ENCODE assay signal across 16 mouse cellular contexts in the genomic region with DNA sequence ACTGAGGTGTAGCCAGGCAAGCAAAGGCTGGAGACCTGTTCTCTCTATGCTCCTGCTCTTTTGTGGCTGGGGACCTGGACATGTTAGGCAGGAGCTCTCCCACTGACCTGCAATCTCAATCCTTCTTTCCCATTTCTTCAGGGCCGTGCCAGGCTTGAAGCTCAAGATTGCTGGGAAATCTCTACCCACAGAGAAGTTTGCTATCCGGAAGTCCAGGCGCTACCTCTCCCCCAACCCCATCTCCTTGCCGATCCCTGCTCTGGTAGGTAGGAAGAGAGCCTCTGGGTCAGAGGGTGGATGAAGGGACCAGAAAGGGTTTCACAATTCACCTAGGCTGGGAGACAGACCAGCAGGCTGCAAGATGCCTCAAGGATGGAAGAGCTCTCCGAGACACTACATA. TPM values are rescaled to one million over a fixed set of nuclear protein-coding genes. Genes with fewer than 3 reads are reported as not detected.
A peak's percentile ranks its signal among the peaks of the same experiment; 100 is the strongest.
DNase-seq lines count a peak whose midpoint lies in the region; ATAC-seq and TF ChIP-seq lines count a peak whose summit lies in the region.
"Had no signal": no experiment of that assay in that cellular context is flagged by ENCODE, and none has a peak within 500 bp of the region (broad histone marks: within the 10 kb centered on the region; RNA-seq: fewer than 3 reads in every experiment).

No protein-coding gene starts in this region.

- H3K36me3 ChIP-seq in embryonic facial prominence, embryonic 12.5 days, result 0 out of 2 replicates have a peak, but pooled peaks cover 4% of the 10 kb centered on the region
- H3K36me3 ChIP-seq in embryonic facial prominence, embryonic 10.5 days (replicated peaks), result peaks cover 18% of the 10 kb centered on the region
- no peaks in the 10 kb centered on the region for H3K36me3 ChIP-seq in liver, embryonic 11.5 days (ENCODE audit: control insufficient read depth, insufficient read depth, low read length)
- peaks cover 24% of the 10 kb centered on the region; the same call in 1 of the 2 replicates for H3K36me3 ChIP-seq in limb, embryonic 12.5 days
- H3K36me3 ChIP-seq in liver, postnatal 0 days (replicated peaks; ENCODE audit: insufficient read depth, low read length), result peaks cover 11% of the 10 kb centered on the region
- H3K36me3 ChIP-seq in kidney, embryonic 16.5 days (ENCODE audit: insufficient read depth, low read length), result no peaks in the 10 kb centered on the region
- H3K36me3 ChIP-seq: hindbrain, embryonic 15.5 days; midbrain, embryonic 15.5 days had no signal

- H3K27me3 ChIP-seq in embryonic facial prominence, embryonic 12.5 days, result no peaks in the 10 kb centered on the region
- H3K27me3 ChIP-seq in embryonic facial prominence, embryonic 10.5 days (replicated peaks; ENCODE audit: low read depth, poor library complexity, severe bottlenecking), result no peaks in the 10 kb centered on the region
- H3K27me3 ChIP-seq in liver, embryonic 11.5 days (replicated peaks; ENCODE audit: control insufficient read depth, insufficient read depth, low read length), result no peaks in the 10 kb centered on the region
- H3K27me3 ChIP-seq in limb, embryonic 12.5 days, result no peaks in the 10 kb centered on the region
- no peaks in the 10 kb centered on the region for H3K27me3 ChIP-seq in liver, postnatal 0 days (ENCODE audit: insufficient read depth, low read length)
- no peaks in the 10 kb centered on the region for H3K27me3 ChIP-seq in kidney, embryonic 16.5 days (ENCODE audit: insufficient read depth, low read length)
- H3K27me3 ChIP-seq: hindbrain, embryonic 15.5 days; midbrain, embryonic 15.5 days had no signal

- H3K27ac ChIP-seq in embryonic facial prominence, embryonic 12.5 days, result peak overlapping the region; percentile 57
- no peak overlapping the region for H3K27ac ChIP-seq in embryonic facial prominence, embryonic 10.5 days (replicated peaks)
- H3K27ac ChIP-seq in liver, embryonic 11.5 days (ENCODE audit: low read depth, low read length), result peak overlapping the region; percentile 82
- peak overlapping the region; percentile 17; the same call in 1 of the 2 replicates for H3K27ac ChIP-seq in limb, embryonic 12.5 days
- peak overlapping the region; percentile 92 for H3K27ac ChIP-seq in liver, postnatal 0 days (ENCODE audit: low read depth)
- no peak overlapping the region for H3K27ac ChIP-seq in kidney, embryonic 16.5 days (ENCODE audit: low read length)
- H3K27ac ChIP-seq: forebrain, embryonic 10.5 days; hindbrain, embryonic 15.5 days; midbrain, embryonic 15.5 days had no signal

- no peaks in the 10 kb centered on the region for H3K4me1 ChIP-seq in embryonic facial prominence, embryonic 12.5 days
- H3K4me1 ChIP-seq in embryonic facial prominence, embryonic 10.5 days, result peaks cover 13% of the 10 kb centered on the region; the same call in 1 of the 2 replicates
- peaks cover 54% of the 10 kb centered on the region for H3K4me1 ChIP-seq in liver, embryonic 11.5 days (replicated peaks; ENCODE audit: control insufficient read depth, insufficient read depth, low read length)
- peaks cover 8% of the 10 kb centered on the region for H3K4me1 ChIP-seq in limb, embryonic 12.5 days (replicated peaks)
- H3K4me1 ChIP-seq in liver, postnatal 0 days (ENCODE audit: insufficient read depth), result peaks cover 57% of the 10 kb centered on the region
- peaks cover 4% of the 10 kb centered on the region; the same call in 1 of the 2 replicates for H3K4me1 ChIP-seq in kidney, embryonic 16.5 days (ENCODE audit: insufficient read depth, low read length)

- no peak for TF ChIP-seq CTCF in liver, postnatal 0 days (IDR thresholded peaks at IDR 0.05; ENCODE audit: low read depth)

- H3K4me3 ChIP-seq in embryonic facial prominence, embryonic 12.5 days, result no peak overlapping the region
- H3K4me3 ChIP-seq in embryonic facial prominence, embryonic 10.5 days, result no peak overlapping the region
- no peak overlapping the region for H3K4me3 ChIP-seq in liver, embryonic 11.5 days (ENCODE audit: low read depth, low read length)
- H3K4me3 ChIP-seq in limb, embryonic 12.5 days (replicated peaks), result no peak overlapping the region
- H3K4me3 ChIP-seq in liver, postnatal 0 days (ENCODE audit: low read depth, low read length), result no peak overlapping the region; the same call in 1 of the 2 replicates
- H3K4me3 ChIP-seq in kidney, embryonic 16.5 days (ENCODE audit: low read length), result no peak overlapping the region
- H3K4me3 ChIP-seq: forebrain, embryonic 10.5 days; hindbrain, embryonic 15.5 days; midbrain, embryonic 15.5 days had no signal

- no peak for TF ChIP-seq EP300 in liver, postnatal 0 days (IDR thresholded peaks at IDR 0.05; ENCODE audit: low read depth)

- no peaks in the 10 kb centered on the region for H3K9me3 ChIP-seq in embryonic facial prominence, embryonic 12.5 days
- H3K9me3 ChIP-seq in embryonic facial prominence, embryonic 10.5 days, result no peaks in the 10 kb centered on the region
- H3K9me3 ChIP-seq in liver, embryonic 11.5 days (ENCODE audit: control insufficient read depth, low read length), result no peaks in the 10 kb centered on the region
- no peaks in the 10 kb centered on the region for H3K9me3 ChIP-seq in limb, embryonic 12.5 days
- no peaks in the 10 kb centered on the region for H3K9me3 ChIP-seq in liver, postnatal 0 days (ENCODE audit: low read length)
- H3K9me3 ChIP-seq in kidney, embryonic 16.5 days (ENCODE audit: low read length), result no peaks in the 10 kb centered on the region
- H3K9me3 ChIP-seq: forebrain, embryonic 10.5 days; hindbrain, embryonic 15.5 days; midbrain, embryonic 15.5 days had no signal

- DNase-seq in embryonic facial prominence, embryonic 10.5 days (ENCODE audit: low spot score), result no peak
- DNase-seq in liver, embryonic 11.5 days (ENCODE audit: low spot score), result no peak
- no peak for DNase-seq in liver
- DNase-seq in liver, postnatal 0 days, result no peak
- no peak for DNase-seq in frontal cortex, postnatal 14 days (ENCODE audit: low spot score in 2 of 2)
- DNase-seq: adrenal gland, postnatal 36 days; cerebellum, adult 9-11 months; kidney, adult 18-20 months; layer of hippocampus, postnatal 36 days; lung, postnatal 4 days had no signal

- H3K4me2 ChIP-seq in embryonic facial prominence, embryonic 12.5 days (replicated peaks), result no peak overlapping the region
- H3K4me2 ChIP-seq in liver, embryonic 11.5 days, result 0 out of 2 replicates have a peak overlapping the region, but pooled peaks have one; percentile 14
- no peak overlapping the region for H3K4me2 ChIP-seq in limb, embryonic 12.5 days
- H3K4me2 ChIP-seq in liver, postnatal 0 days (ENCODE audit: low read depth, low read length), result peak overlapping the region; percentile 50
- no peak overlapping the region for H3K4me2 ChIP-seq in kidney, embryonic 16.5 days (replicated peaks; ENCODE audit: low read depth, low read length)
- H3K4me2 ChIP-seq: hindbrain, embryonic 15.5 days; midbrain, embryonic 15.5 days had no signal

- ATAC-seq in embryonic facial prominence, embryonic 12.5 days (ENCODE audit: insufficient number of reproducible peaks, insufficient read depth, low FRiP score, low TSS enrichment), result no peak
- no peak for ATAC-seq in liver, embryonic 11.5 days (replicated peaks; ENCODE audit: low FRiP score)
- no peak for ATAC-seq in limb, embryonic 12.5 days (ENCODE audit: insufficient number of reproducible peaks, insufficient read depth, low FRiP score, low TSS enrichment, low read depth)
- no peak for ATAC-seq in liver, postnatal 0 days
- ATAC-seq in kidney, embryonic 16.5 days (ENCODE audit: low FRiP score, low TSS enrichment), result no peak
- ATAC-seq: midbrain, embryonic 15.5 days had no signal

- no peak overlapping the region for H3K9ac ChIP-seq in embryonic facial prominence, embryonic 12.5 days
- peak overlapping the region; percentile 6; the same call in 1 of the 2 replicates for H3K9ac ChIP-seq in liver, embryonic 11.5 days (ENCODE audit: low read depth, low read length)
- H3K9ac ChIP-seq in limb, embryonic 12.5 days (replicated peaks), result no peak overlapping the region
- peak overlapping the region; percentile 55 for H3K9ac ChIP-seq in liver, postnatal 0 days (replicated peaks)
- H3K9ac ChIP-seq in kidney, embryonic 16.5 days (replicated peaks; ENCODE audit: low read length), result no peak overlapping the region
- H3K9ac ChIP-seq: hindbrain, embryonic 15.5 days; midbrain, embryonic 15.5 days had no signal

- WGBS in embryonic facial prominence, embryonic 12.5 days, result 93% methylated on average over 5 of the region's 5 CpGs
- WGBS in embryonic facial prominence, embryonic 10.5 days, result 96% methylated on average over 5 of the region's 5 CpGs
- 90% methylated on average over 5 of the region's 5 CpGs for WGBS in liver, embryonic 11.5 days
- WGBS in limb, embryonic 12.5 days, result 90% methylated on average over 5 of the region's 5 CpGs
- 87% methylated on average over 5 of the region's 5 CpGs for WGBS in liver, postnatal 0 days (ENCODE audit: insufficient replicate concordance)
- WGBS in kidney, embryonic 16.5 days, result 94% methylated on average over 5 of the region's 5 CpGs

RNA-seq across cellular contexts. Expression of gene Ttc39a, which starts 34.0 kb away (rescaled TPM):
- polyA plus RNA-seq in embryonic facial prominence, embryonic 12.5 days (2016; fragmentation: Nextera tagmentation; extraction: Ambion mirVana), result 3.6 and 4.2 TPM in 2 replicates
- polyA plus RNA-seq in embryonic facial prominence, embryonic 10.5 days (2016; fragmentation: Nextera tagmentation; extraction: Ambion mirVana), result 4.7 and 5.3 TPM in 2 replicates
- 10.9 and 12.0 TPM in 2 replicates for polyA plus RNA-seq in liver, embryonic 11.5 days (2014; fragmentation: Nextera tagmentation; extraction: Ambion mirVana)
- polyA plus RNA-seq in limb, embryonic 12.5 days (2016; fragmentation: Nextera tagmentation; extraction: Ambion mirVana), result 5.6 and 6.0 TPM in 2 replicates
- polyA plus RNA-seq in liver, postnatal 0 days (2015; fragmentation: Nextera tagmentation; extraction: Ambion mirVana), result 5.0 and 5.4 TPM in 2 replicates
- polyA plus RNA-seq in kidney, embryonic 16.5 days (2015; fragmentation: Nextera tagmentation; extraction: Ambion mirVana), result 4.8 and 6.0 TPM in 2 replicates

RNA-seq across cellular contexts. Expression of gene Rnf11, which starts 44.1 kb away (rescaled TPM):
- 50.0 and 52.4 TPM in 2 replicates for polyA plus RNA-seq in embryonic facial prominence, embryonic 12.5 days (2016; fragmentation: Nextera tagmentation; extraction: Ambion mirVana)
- polyA plus RNA-seq in embryonic facial prominence, embryonic 10.5 days (2016; fragmentation: Nextera tagmentation; extraction: Ambion mirVana), result 22.0 and 22.2 TPM in 2 replicates
- 25.0 and 25.2 TPM in 2 replicates for polyA plus RNA-seq in liver, embryonic 11.5 days (2014; fragmentation: Nextera tagmentation; extraction: Ambion mirVana)
- 44.3 and 45.9 TPM in 2 replicates for polyA plus RNA-seq in limb, embryonic 12.5 days (2016; fragmentation: Nextera tagmentation; extraction: Ambion mirVana)
- 34.0 and 38.4 TPM in 2 replicates for polyA plus RNA-seq in liver, postnatal 0 days (2015; fragmentation: Nextera tagmentation; extraction: Ambion mirVana)
- 29.0 and 29.3 TPM in 2 replicates for polyA plus RNA-seq in kidney, embryonic 16.5 days (2015; fragmentation: Nextera tagmentation; extraction: Ambion mirVana)

Comparison
In these comparisons a context has a peak if more than half of its experiments do, and no peak if none do; other contexts are left out.
1. H3K27ac ChIP-seq: peak in embryonic facial prominence, embryonic 12.5 days (single experiment), liver, embryonic 11.5 days (single experiment), limb, embryonic 12.5 days (single experiment) and liver, postnatal 0 days (single experiment); none in embryonic facial prominence, embryonic 10.5 days (single experiment) and kidney, embryonic 16.5 days (single experiment).
2. H3K4me2 ChIP-seq: peak in liver, embryonic 11.5 days (single experiment) and liver, postnatal 0 days (single experiment); none in embryonic facial prominence, embryonic 12.5 days (single experiment), limb, embryonic 12.5 days (single experiment) and kidney, embryonic 16.5 days (single experiment).
3. H3K9ac ChIP-seq: peak in liver, embryonic 11.5 days (single experiment) and liver, postnatal 0 days (single experiment); none in embryonic facial prominence, embryonic 12.5 days (single experiment), limb, embryonic 12.5 days (single experiment) and kidney, embryonic 16.5 days (single experiment).